9 mouse cellular contexts compared by ENCODE assay signal in the genomic region with DNA sequence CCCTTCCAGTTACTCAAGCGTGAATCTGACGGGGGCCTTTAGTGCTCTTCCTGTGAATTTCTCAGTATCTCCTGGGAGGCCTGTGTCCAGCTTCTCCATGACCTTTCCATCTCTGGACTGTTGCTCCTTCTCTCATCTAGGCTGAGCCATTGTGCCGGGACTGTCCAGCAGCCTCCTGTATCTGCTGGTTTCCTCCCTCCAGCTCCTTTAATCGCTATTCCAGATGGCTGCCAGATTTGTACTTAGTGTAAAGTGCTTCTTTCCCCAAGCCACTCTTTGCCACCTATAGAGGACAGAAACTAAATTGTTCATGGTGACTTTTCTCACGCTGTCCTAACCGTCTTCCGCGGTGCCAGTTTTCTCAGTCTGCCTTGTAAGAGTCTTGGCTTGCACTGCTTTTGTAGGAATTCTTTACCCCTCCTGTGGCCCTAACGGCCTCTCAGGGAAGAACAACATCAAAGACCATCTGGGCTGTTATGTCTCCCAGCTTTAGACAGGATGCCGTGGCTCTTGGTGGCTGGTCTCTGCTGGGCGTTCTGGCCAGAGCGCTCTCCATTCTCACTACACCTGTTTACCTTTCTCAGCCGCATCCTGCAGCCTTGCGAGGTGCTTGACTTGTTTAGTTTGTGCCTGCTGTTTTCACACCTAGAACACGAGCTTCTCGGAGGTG. TPM values are rescaled to one million over a fixed set of nuclear protein-coding genes. Genes with fewer than 3 reads are reported as not detected.
DNase-seq lines count a peak whose midpoint lies in the region; ATAC-seq and TF ChIP-seq lines count a peak whose summit lies in the region.
"Had no signal": no experiment of that assay in that cellular context is flagged by ENCODE, and none has a peak within 500 bp of the region (broad histone marks: within the 10 kb centered on the region; RNA-seq: fewer than 3 reads in every experiment).

No protein-coding gene starts in this region.

- H3K4me2 ChIP-seq in hindbrain, embryonic 16.5 days (ENCODE audit: low read length), result no peak overlapping the region
- H3K4me2 ChIP-seq in limb, embryonic 15.5 days, result no peak overlapping the region
- H3K4me2 ChIP-seq: liver, embryonic 15.5 days had no signal

- ATAC-seq in hindbrain, embryonic 16.5 days, result no peak
- ATAC-seq in limb, embryonic 15.5 days (ENCODE audit: insufficient number of reproducible peaks, low FRiP score, low TSS enrichment, low read depth), result no peak

- intact Hi-C loops in gastrocnemius, postnatal 36 days (cut with DNase I), result no loop called here

- TF ChIP-seq CTCF in embryonic fibroblast, embryonic 13.5 days (IDR thresholded peaks at IDR 0.05; ENCODE audit: borderline replicate concordance, insufficient read depth, low read length), result no peak

- WGBS in hindbrain, embryonic 10.5 days, result 69% methylated on average over 16 of the region's 16 CpGs
- WGBS in hindbrain, embryonic 16.5 days, result 54% methylated on average over 16 of the region's 16 CpGs
- 41% methylated on average over 16 of the region's 16 CpGs for WGBS in limb, embryonic 15.5 days

- no peaks in the 10 kb centered on the region for H3K27me3 ChIP-seq in hindbrain, embryonic 10.5 days (ENCODE audit: insufficient read depth, poor library complexity, severe bottlenecking)
- no peaks in the 10 kb centered on the region for H3K27me3 ChIP-seq in hindbrain, embryonic 16.5 days (replicated peaks; ENCODE audit: control insufficient read depth, insufficient read depth, low read length)
- H3K27me3 ChIP-seq in limb, embryonic 15.5 days, result no peaks in the 10 kb centered on the region
- H3K27me3 ChIP-seq: liver, embryonic 15.5 days had no signal

- H3K27ac ChIP-seq in hindbrain, embryonic 10.5 days, result 0 out of 2 replicates have a peak overlapping the region, but pooled peaks have one; percentile 29
- no peak overlapping the region; the same call in 1 of the 2 replicates for H3K27ac ChIP-seq in hindbrain, embryonic 16.5 days (ENCODE audit: low read depth, low read length)
- H3K27ac ChIP-seq in embryonic fibroblast, embryonic 13.5 days (ENCODE audit: insufficient read depth, low read length), result 0 out of 2 replicates have a peak overlapping the region, but pooled peaks have one; percentile 10
- peak overlapping the region; percentile 24 for H3K27ac ChIP-seq in limb, embryonic 15.5 days
- H3K27ac ChIP-seq: liver, embryonic 15.5 days had no signal

- H3K9me3 ChIP-seq in hindbrain, embryonic 10.5 days, result no peaks in the 10 kb centered on the region
- no peaks in the 10 kb centered on the region for H3K9me3 ChIP-seq in hindbrain, embryonic 16.5 days (ENCODE audit: control insufficient read depth, low read length)
- no peaks in the 10 kb centered on the region for H3K9me3 ChIP-seq in limb, embryonic 15.5 days
- H3K9me3 ChIP-seq: G1E; liver, embryonic 15.5 days had no signal

- H3K9ac ChIP-seq in hindbrain, embryonic 16.5 days (ENCODE audit: low read depth, low read length), result no peak overlapping the region
- no peak overlapping the region for H3K9ac ChIP-seq in limb, embryonic 15.5 days
- H3K9ac ChIP-seq: liver, embryonic 15.5 days had no signal

- TF ChIP-seq POLR2A in embryonic fibroblast, embryonic 13.5 days (IDR thresholded peaks at IDR 0.05; ENCODE audit: low read depth, low read length), result no peak

- H3K4me1 ChIP-seq in hindbrain, embryonic 10.5 days (replicated peaks), result peaks cover 29% of the 10 kb centered on the region
- peaks cover 19% of the 10 kb centered on the region for H3K4me1 ChIP-seq in hindbrain, embryonic 16.5 days (ENCODE audit: control insufficient read depth, insufficient read depth, low read depth, low read length)
- peaks cover 13% of the 10 kb centered on the region; the same call in 1 of the 2 replicates for H3K4me1 ChIP-seq in embryonic fibroblast, embryonic 13.5 days (ENCODE audit: control insufficient read depth, insufficient read depth, low read length)
- peaks cover 29% of the 10 kb centered on the region for H3K4me1 ChIP-seq in limb, embryonic 15.5 days

- H3K4me3 ChIP-seq in hindbrain, embryonic 10.5 days, result no peak overlapping the region
- H3K4me3 ChIP-seq in hindbrain, embryonic 16.5 days (ENCODE audit: low read length), result no peak overlapping the region
- no peak overlapping the region for H3K4me3 ChIP-seq in embryonic fibroblast, embryonic 13.5 days (ENCODE audit: insufficient read depth, low read length)
- H3K4me3 ChIP-seq in limb, embryonic 15.5 days, result no peak overlapping the region
- H3K4me3 ChIP-seq: liver, embryonic 15.5 days had no signal

- no peak for DNase-seq in hindbrain, embryonic 10.5 days (ENCODE audit: low spot score)
- DNase-seq in cerebellum, postnatal 25 days, result peak; percentile 47 to 50
- no peak for DNase-seq in spleen, postnatal 36 days (ENCODE audit: low spot score in 2 of 2)
- DNase-seq in gastrocnemius, postnatal 36 days, result no peak

- peaks cover 84% of the 10 kb centered on the region for H3K36me3 ChIP-seq in hindbrain, embryonic 10.5 days
- H3K36me3 ChIP-seq in hindbrain, embryonic 16.5 days (ENCODE audit: control insufficient read depth, insufficient read depth, low read length), result 0 out of 2 replicates have a peak, but pooled peaks cover 6% of the 10 kb centered on the region
- peaks cover 22% of the 10 kb centered on the region for H3K36me3 ChIP-seq in limb, embryonic 15.5 days
- H3K36me3 ChIP-seq: G1E had no signal

RNA-seq across cellular contexts. Expression of a gene that starts 25.9 kb away (rescaled TPM):
- polyA plus RNA-seq in hindbrain, embryonic 10.5 days (2016; fragmentation: Nextera tagmentation; extraction: Ambion mirVana), result 111 and 143 TPM in 2 replicates
- polyA plus RNA-seq in hindbrain, embryonic 16.5 days (2015; fragmentation: Nextera tagmentation; extraction: Ambion mirVana), result 94.9 and 104 TPM in 2 replicates
- 459 and 533 TPM in 2 replicates for polyA plus RNA-seq in embryonic fibroblast, embryonic 13.5 days (2011; ENCODE audit: insufficient read length, low read depth, missing spikeins)
- polyA plus RNA-seq in limb, embryonic 15.5 days (2015; fragmentation: Nextera tagmentation; extraction: Ambion mirVana), result 87.8 and 106 TPM in 2 replicates
- 10 to 100 TPM; 12.7 to 20.7 TPM for total RNA-seq in gastrocnemius, postnatal 36 days (2021)

Comparison
In these comparisons a context has a peak if more than half of its experiments do, and no peak if none do; other contexts are left out.
1. DNase-seq: peak in cerebellum, postnatal 25 days (2 of 2); none in hindbrain, embryonic 10.5 days (single experiment), spleen, postnatal 36 days (0 of 2) and gastrocnemius, postnatal 36 days (0 of 2).